Mouse (Mus musculus) urinary bladder, adult 2 months (tissue): Measurements from ENCODE around the gene Olfr1157. TPM values are rescaled to one million over a fixed set of nuclear protein-coding genes. Genes with fewer than 3 reads are reported as not detected.

ENCODE experiments used
- DNase-seq: peaks from one replicate; pipeline ENCODE4 v3.0.0; 2022; ENCODE audit warnings: low spot score
- polyA plus RNA-seq: library from polyadenylated mRNA; depleted of rRNA; stranded (reverse); fragments of >200 nt; gene quantifications from 2 replicates; pipeline ENCODE4 v1.2.3, GENCODE M21; 2012; rRNA removed

Olfr1157 gene
- polyA plus RNA-seq: not detected in 2 replicates

GRCm38 (mm10) chr2:87968199-87968598 lies at the start of gene Olfr1157:
Olfr1157 (minus strand) TSS chr2:87968299.
- DNase-seq: no peak

GRCm38 (mm10) chr2:88007515-88008318 lies 39.6 kb upstream of the Olfr1157 start, which contains the start of gene Olfr1160:
Olfr1160 (minus strand) TSS chr2:88008268.
- DNase-seq: no peak

GRCm38 (mm10) chr2:87989813-87990212 lies 21.7 kb upstream of the Olfr1157 start, which contains the start of gene Olfr1158:
Olfr1158 (plus strand) TSS chr2:87990113.
- no peak for DNase-seq

- DNase-seq: no peak
Measured at GRCm38 (mm10) chr2:87974563-87974962, 6.5 kb upstream of the Olfr1157 start, which contains the start of gene Olfr74. Olfr74 (minus strand) TSS chr2:87974663.

- no peak for DNase-seq
Measured at GRCm38 (mm10) chr2:87953000-87953399, 15.1 kb downstream of the Olfr1157 start, which contains the start of gene Olfr1156. Olfr1156 (minus strand) TSS chr2:87953100.

- DNase-seq: no peak
Measured at GRCm38 (mm10) chr2:87945037-87945436, 23.1 kb downstream of the Olfr1157 start, which contains the start of gene Olfr1155. Olfr1155 (minus strand) TSS chr2:87945137.

Other genes with a start within 250 kb of the Olfr1157 start
- not detected in 2 replicates for gene Olfr1138, start 228.3 kb downstream of the Olfr1157 start, polyA plus RNA-seq
- gene Olfr1140, start 224.5 kb downstream of the Olfr1157 start, polyA plus RNA-seq: not detected in 2 replicates
- gene Olfr1141, start 214.3 kb downstream of the Olfr1157 start, polyA plus RNA-seq: not detected in 2 replicates
- not detected in 2 replicates for gene Olfr152, start 188.8 kb downstream of the Olfr1157 start, polyA plus RNA-seq
- gene Olfr1143, start 167.7 kb downstream of the Olfr1157 start, polyA plus RNA-seq: not detected in 2 replicates
- not detected in 2 replicates for gene Olfr1145, start 158.5 kb downstream of the Olfr1157 start, polyA plus RNA-seq
- gene Olfr1148, start 137.8 kb downstream of the Olfr1157 start, polyA plus RNA-seq: not detected in 2 replicates
- gene Olfr1150-ps1, start 124.3 kb downstream of the Olfr1157 start, polyA plus RNA-seq: not detected in 2 replicates
- gene Olfr1151, start 112.4 kb downstream of the Olfr1157 start, polyA plus RNA-seq: not detected in 2 replicates
- gene Olfr1152, start 101.8 kb downstream of the Olfr1157 start, polyA plus RNA-seq: not detected in 2 replicates
- gene Olfr1153, start 73.3 kb downstream of the Olfr1157 start, polyA plus RNA-seq: not detected in 2 replicates
- not detected in 2 replicates for gene Olfr1154, start 63.1 kb downstream of the Olfr1157 start, polyA plus RNA-seq
- not detected in 2 replicates for gene Olfr1155, start 23.2 kb downstream of the Olfr1157 start, polyA plus RNA-seq
- gene Olfr1156, start 15.2 kb downstream of the Olfr1157 start, polyA plus RNA-seq: not detected in 2 replicates
- gene Olfr74, start 6.4 kb upstream of the Olfr1157 start, polyA plus RNA-seq: not detected in 2 replicates
- gene Olfr1158, start 21.8 kb upstream of the Olfr1157 start, polyA plus RNA-seq: not detected in 2 replicates
- gene Olfr1160, start 40.0 kb upstream of the Olfr1157 start, polyA plus RNA-seq: not detected in 2 replicates
- not detected in 2 replicates for gene Olfr1161, start 54.5 kb upstream of the Olfr1157 start, polyA plus RNA-seq
- gene Olfr73, start 69.4 kb upstream of the Olfr1157 start, polyA plus RNA-seq: not detected in 2 replicates
- gene Olfr1162, start 82.8 kb upstream of the Olfr1157 start, polyA plus RNA-seq: not detected in 2 replicates
- gene Olfr1163, start 103.5 kb upstream of the Olfr1157 start, polyA plus RNA-seq: not detected in 2 replicates
- gene Olfr1164, start 125.7 kb upstream of the Olfr1157 start, polyA plus RNA-seq: not detected in 2 replicates
- not detected in 2 replicates for gene Olfr1166, start 160.0 kb upstream of the Olfr1157 start, polyA plus RNA-seq
- not detected in 2 replicates for gene Olfr1167, start 186.9 kb upstream of the Olfr1157 start, polyA plus RNA-seq
- not detected in 2 replicates for gene Olfr1168, start 213.6 kb upstream of the Olfr1157 start, polyA plus RNA-seq